Mouse (Mus musculus): ENCODE data around the gene Fnip2. TPM values are rescaled to one million over a fixed set of nuclear protein-coding genes. Genes with fewer than 3 reads are reported as not detected.

Fnip2 gene
- polyA plus RNA-seq, 1 experiment = 35.5 TPM

DNA sequence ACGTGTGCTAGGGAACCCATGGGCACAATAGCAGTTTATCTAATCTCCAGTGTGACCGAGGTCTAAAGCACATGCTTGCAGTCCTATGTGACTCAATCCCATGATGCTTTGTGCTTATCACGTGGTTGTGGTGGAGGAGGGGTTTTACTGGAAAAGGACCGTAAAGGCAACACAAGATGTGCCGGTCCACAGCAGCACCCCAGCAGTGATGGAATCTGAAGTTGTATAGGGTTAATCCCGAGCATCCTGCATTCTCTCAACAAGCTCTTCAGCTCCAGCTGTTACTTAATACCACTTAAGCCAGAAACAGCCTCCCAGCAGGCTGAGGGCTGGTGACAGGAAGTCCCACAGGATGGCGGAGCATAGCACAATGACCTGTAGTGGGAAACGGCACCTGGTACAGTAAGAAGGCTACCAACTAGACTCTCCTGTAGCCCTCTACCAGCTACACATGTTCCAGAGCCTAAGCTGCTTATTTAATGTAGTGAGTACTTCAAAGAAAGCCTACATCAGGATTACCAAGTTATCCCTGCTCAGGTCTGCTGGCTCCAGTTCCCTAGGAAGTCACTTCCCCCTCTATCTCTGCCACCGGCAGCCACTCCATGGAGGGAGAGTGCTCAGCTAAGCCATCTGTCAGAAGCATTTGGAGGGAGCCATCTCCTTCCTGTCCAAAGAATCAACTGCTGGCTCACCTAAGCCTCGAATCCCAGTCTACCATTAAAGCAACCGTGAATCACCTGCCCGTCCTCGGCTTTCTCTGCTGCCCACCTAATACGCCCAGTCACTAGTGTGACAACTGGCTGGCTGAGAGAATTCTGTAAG is 51.3 kb downstream of the Fnip2 start:
- Histone ChIP-seq H3K9me3 (replicated peaks; ENCODE audit: control insufficient read depth, insufficient read depth, low read length, poor library complexity, severe bottlenecking) (no peaks in the 10 kb centered on the region), H3K4me1 (ENCODE audit: control insufficient read depth, insufficient read depth, low read length) (peaks cover 2% of the 10 kb centered on the region), H3K27me3 (ENCODE audit: control insufficient read depth, insufficient read depth, low read length, poor library complexity, severe bottlenecking) (no peaks in the 10 kb centered on the region), H3K4me3 (ENCODE audit: low read depth, low read length) (0 out of 2 replicates have a peak overlapping the region, but pooled peaks have one; percentile 6), H3K36me3 (ENCODE audit: control insufficient read depth, insufficient read depth, low read length, poor library complexity, severe bottlenecking) (peaks cover 4% of the 10 kb centered on the region; the same call in 1 of the 2 replicates), H3K9ac (ENCODE audit: low read depth, poor library complexity, severe bottlenecking) (no peak overlapping the region), H3K27ac (ENCODE audit: insufficient read depth, low read length) (no peak overlapping the region)
- TF ChIP-seq POLR2A (IDR thresholded peaks at IDR 0.05; ENCODE audit: insufficient read depth, low read length) = no peak
- no peak for TF ChIP-seq CTCF (IDR thresholded peaks at IDR 0.05; ENCODE audit: low read depth, low read length)
- TF ChIP-seq EP300 (IDR thresholded peaks at IDR 0.05; ENCODE audit: insufficient read depth, low read depth, low read length) = no peak

DNA sequence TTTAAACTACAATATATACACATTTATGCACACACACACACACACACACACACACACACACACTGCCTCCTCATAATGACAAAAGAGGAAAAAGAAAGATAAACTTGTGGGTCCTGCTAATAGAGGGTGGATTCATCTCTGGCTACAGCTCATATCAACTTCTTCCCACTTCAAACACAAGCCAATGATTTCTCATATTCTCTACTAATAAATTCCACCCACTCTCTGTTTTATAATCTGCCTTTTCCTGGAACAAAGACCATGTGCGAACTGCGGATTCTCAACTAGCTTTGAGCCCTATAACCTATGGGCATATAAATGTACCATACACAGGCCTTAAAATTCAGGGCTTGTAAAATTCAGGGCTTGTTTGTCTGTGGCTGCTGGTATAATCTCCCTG is 53.3 kb downstream of the Fnip2 start:
- Histone ChIP-seq H3K36me3 (ENCODE audit: control insufficient read depth, insufficient read depth, low read length, poor library complexity, severe bottlenecking) (peaks cover 4% of the 10 kb centered on the region; the same call in 1 of the 2 replicates), H3K9ac (ENCODE audit: low read depth, poor library complexity, severe bottlenecking) (no peak overlapping the region), H3K27me3 (ENCODE audit: control insufficient read depth, insufficient read depth, low read length, poor library complexity, severe bottlenecking) (no peaks in the 10 kb centered on the region), H3K9me3 (replicated peaks; ENCODE audit: control insufficient read depth, insufficient read depth, low read length, poor library complexity, severe bottlenecking) (no peaks in the 10 kb centered on the region), H3K4me3 (ENCODE audit: low read depth, low read length) (no peak overlapping the region), H3K27ac (ENCODE audit: insufficient read depth, low read length) (no peak overlapping the region), H3K4me1 (ENCODE audit: control insufficient read depth, insufficient read depth, low read length) (peaks cover 1% of the 10 kb centered on the region)
- TF ChIP-seq POLR2A (IDR thresholded peaks at IDR 0.05; ENCODE audit: insufficient read depth, low read length) (no peak), CTCF (IDR thresholded peaks at IDR 0.05; ENCODE audit: low read depth, low read length) (no peak), EP300 (IDR thresholded peaks at IDR 0.05; ENCODE audit: insufficient read depth, low read depth, low read length) (no peak)

DNA sequence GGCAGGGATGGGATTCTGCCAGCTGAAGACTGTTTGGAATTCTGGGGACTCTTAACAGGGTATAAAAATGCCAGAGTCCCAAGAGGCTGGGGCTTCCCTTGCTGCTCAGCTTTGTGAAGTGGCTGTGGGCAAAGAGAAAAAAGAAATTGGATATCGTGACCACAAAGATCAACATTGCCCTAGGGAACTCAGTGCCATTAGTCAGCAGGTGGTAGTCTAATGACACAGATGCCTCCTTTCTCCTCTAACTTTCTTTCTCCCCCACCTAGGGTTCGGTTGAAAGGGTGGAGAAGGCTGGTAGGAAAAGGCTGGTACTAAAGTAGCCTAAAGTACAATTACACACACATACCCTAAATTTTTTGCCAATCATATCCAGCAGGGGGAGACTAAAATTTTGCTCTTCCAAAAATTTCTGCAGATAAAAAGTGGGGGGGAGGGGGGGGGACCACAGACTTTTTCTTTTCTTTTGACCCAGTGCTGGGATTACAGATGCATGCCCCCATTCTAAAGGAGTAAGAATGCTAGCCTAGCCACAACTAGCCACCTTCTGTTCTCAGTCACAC is 66.3 kb downstream of the Fnip2 start:
- Histone ChIP-seq H3K9me3 (replicated peaks; ENCODE audit: control insufficient read depth, insufficient read depth, low read length, poor library complexity, severe bottlenecking) (no peaks in the 10 kb centered on the region), H3K27ac (ENCODE audit: insufficient read depth, low read length) (no peak overlapping the region), H3K9ac (ENCODE audit: low read depth, poor library complexity, severe bottlenecking) (no peak overlapping the region), H3K4me3 (ENCODE audit: low read depth, low read length) (no peak overlapping the region), H3K36me3 (ENCODE audit: control insufficient read depth, insufficient read depth, low read length, poor library complexity, severe bottlenecking) (peaks cover 10% of the 10 kb centered on the region), H3K27me3 (ENCODE audit: control insufficient read depth, insufficient read depth, low read length, poor library complexity, severe bottlenecking) (no peaks in the 10 kb centered on the region), H3K4me1 (ENCODE audit: control insufficient read depth, insufficient read depth, low read length) (no peaks in the 10 kb centered on the region)
- TF ChIP-seq EP300 (IDR thresholded peaks at IDR 0.05; ENCODE audit: insufficient read depth, low read depth, low read length) = no peak
- no peak for TF ChIP-seq POLR2A (IDR thresholded peaks at IDR 0.05; ENCODE audit: insufficient read depth, low read length)

DNA sequence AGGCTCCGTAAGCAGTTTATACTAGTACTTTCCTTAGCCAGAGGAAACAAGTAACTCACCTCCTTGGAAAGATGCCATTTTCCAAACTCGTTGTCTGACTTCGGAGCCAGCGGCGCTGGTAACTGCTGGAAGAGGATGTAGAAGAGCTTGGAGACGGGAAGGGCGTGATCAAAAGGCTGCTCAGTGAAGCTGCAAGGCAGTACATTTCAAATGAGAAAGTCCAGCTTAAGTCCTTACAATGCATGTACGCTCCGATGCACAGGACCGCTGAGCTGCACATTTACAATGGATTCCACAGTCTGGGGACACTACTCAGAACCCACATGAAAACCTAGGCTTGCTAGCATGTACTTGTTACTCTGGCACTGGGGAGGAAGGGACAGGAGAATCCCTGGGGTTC is 67.3 kb downstream of the Fnip2 start:
- Histone ChIP-seq H3K36me3 (ENCODE audit: control insufficient read depth, insufficient read depth, low read length, poor library complexity, severe bottlenecking) (peaks cover 10% of the 10 kb centered on the region), H3K4me1 (ENCODE audit: control insufficient read depth, insufficient read depth, low read length) (no peaks in the 10 kb centered on the region), H3K27ac (ENCODE audit: insufficient read depth, low read length) (no peak overlapping the region), H3K9ac (ENCODE audit: low read depth, poor library complexity, severe bottlenecking) (no peak overlapping the region), H3K9me3 (replicated peaks; ENCODE audit: control insufficient read depth, insufficient read depth, low read length, poor library complexity, severe bottlenecking) (no peaks in the 10 kb centered on the region), H3K27me3 (ENCODE audit: control insufficient read depth, insufficient read depth, low read length, poor library complexity, severe bottlenecking) (no peaks in the 10 kb centered on the region), H3K4me3 (ENCODE audit: low read depth, low read length) (no peak overlapping the region)
- no peak for TF ChIP-seq CTCF (IDR thresholded peaks at IDR 0.05; ENCODE audit: low read depth, low read length)

DNA sequence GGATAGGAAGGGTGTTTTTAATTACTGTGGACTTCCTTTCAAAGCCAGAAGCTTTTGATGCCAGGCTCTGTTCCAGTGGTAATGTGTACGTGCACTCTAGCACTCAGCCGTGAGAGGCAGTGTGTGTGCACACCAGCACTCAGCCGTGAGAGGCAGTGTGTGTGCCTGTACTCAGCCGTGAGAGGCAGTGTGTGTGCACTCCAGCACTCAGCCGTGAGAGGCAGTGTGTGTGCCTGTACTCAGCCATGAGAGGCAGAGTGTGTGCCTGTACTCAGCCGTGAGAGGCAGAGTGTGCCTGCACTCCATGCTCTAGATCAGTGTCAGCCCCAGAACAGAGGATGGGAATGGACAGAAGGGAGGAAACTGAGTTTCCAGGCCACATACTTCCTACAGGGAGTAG is 70.9 kb downstream of the Fnip2 start:
- peaks cover 12% of the 10 kb centered on the region for H3K36me3 ChIP-seq (ENCODE audit: control insufficient read depth, insufficient read depth, low read length, poor library complexity, severe bottlenecking)
- TF ChIP-seq EP300 (IDR thresholded peaks at IDR 0.05; ENCODE audit: insufficient read depth, low read depth, low read length) (no peak), POLR2A (IDR thresholded peaks at IDR 0.05; ENCODE audit: insufficient read depth, low read length) (no peak), CTCF (IDR thresholded peaks at IDR 0.05; ENCODE audit: low read depth, low read length) (no peak)

DNA sequence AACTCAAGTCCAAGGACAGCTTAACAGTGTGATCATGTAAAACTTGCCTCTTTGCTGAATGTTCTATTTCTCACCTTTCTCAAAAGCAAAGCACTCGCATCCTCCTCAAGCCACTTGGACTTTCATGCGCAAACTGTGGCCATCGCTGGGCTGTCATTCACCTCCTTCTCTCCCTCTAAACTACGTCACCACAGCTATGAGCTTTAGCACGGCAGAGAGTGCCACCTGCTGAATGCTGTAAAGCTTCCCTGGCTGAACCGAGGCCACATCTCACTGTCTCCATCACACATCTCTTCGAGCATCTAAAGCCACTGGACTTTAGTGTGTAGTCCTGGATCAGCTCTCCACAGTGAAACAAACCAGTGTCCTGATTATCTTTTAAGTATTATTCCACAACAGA is 72.4 kb downstream of the Fnip2 start:
- H3K27me3 ChIP-seq (ENCODE audit: control insufficient read depth, insufficient read depth, low read length, poor library complexity, severe bottlenecking) = no peaks in the 10 kb centered on the region
- no peak overlapping the region for H3K27ac ChIP-seq (ENCODE audit: insufficient read depth, low read length)
- H3K4me1 ChIP-seq (ENCODE audit: control insufficient read depth, insufficient read depth, low read length) = no peaks in the 10 kb centered on the region
- no peak overlapping the region for H3K4me3 ChIP-seq (ENCODE audit: low read depth, low read length)
- no peak overlapping the region for H3K9ac ChIP-seq (ENCODE audit: low read depth, poor library complexity, severe bottlenecking)
- H3K9me3 ChIP-seq (replicated peaks; ENCODE audit: control insufficient read depth, insufficient read depth, low read length, poor library complexity, severe bottlenecking) = no peaks in the 10 kb centered on the region
- TF ChIP-seq CTCF (IDR thresholded peaks at IDR 0.05; ENCODE audit: low read depth, low read length) (no peak), EP300 (IDR thresholded peaks at IDR 0.05; ENCODE audit: insufficient read depth, low read depth, low read length) (no peak), POLR2A (IDR thresholded peaks at IDR 0.05; ENCODE audit: insufficient read depth, low read length) (no peak)
- peaks cover 14% of the 10 kb centered on the region for H3K36me3 ChIP-seq (ENCODE audit: control insufficient read depth, insufficient read depth, low read length, poor library complexity, severe bottlenecking)

More for the DNA sequence above, 70.9 kb downstream of the Fnip2 start:
- Histone ChIP-seq H3K9me3 (replicated peaks; ENCODE audit: control insufficient read depth, insufficient read depth, low read length, poor library complexity, severe bottlenecking) (no peaks in the 10 kb centered on the region), H3K4me1 (ENCODE audit: control insufficient read depth, insufficient read depth, low read length) (no peaks in the 10 kb centered on the region), H3K27me3 (ENCODE audit: control insufficient read depth, insufficient read depth, low read length, poor library complexity, severe bottlenecking) (no peaks in the 10 kb centered on the region), H3K4me3 (ENCODE audit: low read depth, low read length) (no peak overlapping the region), H3K27ac (ENCODE audit: insufficient read depth, low read length) (no peak overlapping the region), H3K9ac (ENCODE audit: low read depth, poor library complexity, severe bottlenecking) (no peak overlapping the region)
